Mouse (Mus musculus): Measurements from ENCODE around the gene Fam83g.
"Not testable (repeated sequence)": the region's sequence is repeated elsewhere in the genome, so short reads cannot be mapped to it uniquely, and the experiment has no call there.

Fam83g gene

DNA sequence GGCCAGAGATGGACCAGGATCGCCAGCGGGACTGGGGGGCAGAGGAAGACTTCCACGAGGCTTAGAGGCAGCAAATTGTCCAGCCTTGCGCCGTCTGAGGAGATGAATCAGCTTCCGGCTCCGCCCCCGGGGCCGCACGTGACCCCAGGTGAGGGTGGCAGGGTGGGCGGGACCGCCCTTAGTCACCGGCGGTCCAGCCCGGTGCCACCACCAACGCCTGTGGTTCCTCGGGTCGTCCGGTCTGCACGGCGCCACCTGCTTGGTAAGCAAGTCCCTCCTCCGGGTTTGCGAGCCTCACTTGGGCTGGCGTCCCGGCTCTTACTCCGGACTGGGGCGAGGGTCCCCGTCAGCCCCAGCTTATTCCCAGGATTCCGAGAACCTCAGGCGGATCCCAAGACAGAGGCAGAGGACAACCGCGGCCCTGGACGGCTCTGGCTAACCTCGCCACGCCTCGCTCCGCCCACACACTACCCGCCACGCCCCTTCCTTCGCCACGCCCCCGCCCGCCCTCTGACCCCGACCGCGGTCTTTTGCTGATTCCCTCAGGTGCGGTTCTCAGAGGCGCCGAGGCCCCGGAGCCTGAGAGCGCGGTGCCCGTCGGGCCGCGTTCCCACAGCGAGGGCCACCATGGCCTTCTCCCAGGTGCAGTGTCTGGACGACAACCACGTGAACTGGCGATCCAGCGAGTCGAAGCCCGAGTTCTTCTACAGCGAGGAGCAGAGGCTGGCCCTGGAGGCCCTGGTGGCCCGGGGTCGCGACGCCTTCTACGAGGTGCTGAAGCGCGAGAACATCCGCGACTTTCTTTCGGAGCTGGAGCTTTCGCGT is at the start of gene Fam83g:
Fam83g (plus strand) TSS at position 185 of the 825 bp plus-strand sequence.
- no peak for DNase-seq

GRCm38 (mm10) chr11:61636309-61636708 is 47.6 kb upstream of the Fam83g start:
- DNase-seq, result not testable (repeated sequence)

- DNase-seq, result no peak
Measured at GRCm38 (mm10) chr11:61637413-61637812, 46.5 kb upstream of the Fam83g start.

DNA sequence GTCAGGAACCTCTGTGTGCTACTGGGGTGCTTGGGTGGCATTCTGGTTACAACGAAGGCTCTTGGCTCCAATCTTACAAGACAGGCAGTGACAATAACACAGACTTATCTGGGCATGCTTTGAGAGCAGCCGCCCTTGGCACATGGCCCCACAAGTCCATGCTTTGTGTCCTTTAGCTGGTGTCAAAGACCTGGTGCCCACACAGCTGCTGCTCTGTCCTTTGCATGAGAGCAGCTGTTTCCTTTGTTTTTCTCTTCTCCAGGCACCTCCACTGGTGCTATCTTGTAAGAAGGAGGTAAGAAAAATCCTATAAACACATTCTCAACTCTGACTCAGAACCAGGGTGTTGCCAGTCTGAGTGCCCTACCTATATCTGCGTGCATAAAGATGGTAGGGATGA is 46.0 kb upstream of the Fam83g start:
- no peak for DNase-seq

DNA sequence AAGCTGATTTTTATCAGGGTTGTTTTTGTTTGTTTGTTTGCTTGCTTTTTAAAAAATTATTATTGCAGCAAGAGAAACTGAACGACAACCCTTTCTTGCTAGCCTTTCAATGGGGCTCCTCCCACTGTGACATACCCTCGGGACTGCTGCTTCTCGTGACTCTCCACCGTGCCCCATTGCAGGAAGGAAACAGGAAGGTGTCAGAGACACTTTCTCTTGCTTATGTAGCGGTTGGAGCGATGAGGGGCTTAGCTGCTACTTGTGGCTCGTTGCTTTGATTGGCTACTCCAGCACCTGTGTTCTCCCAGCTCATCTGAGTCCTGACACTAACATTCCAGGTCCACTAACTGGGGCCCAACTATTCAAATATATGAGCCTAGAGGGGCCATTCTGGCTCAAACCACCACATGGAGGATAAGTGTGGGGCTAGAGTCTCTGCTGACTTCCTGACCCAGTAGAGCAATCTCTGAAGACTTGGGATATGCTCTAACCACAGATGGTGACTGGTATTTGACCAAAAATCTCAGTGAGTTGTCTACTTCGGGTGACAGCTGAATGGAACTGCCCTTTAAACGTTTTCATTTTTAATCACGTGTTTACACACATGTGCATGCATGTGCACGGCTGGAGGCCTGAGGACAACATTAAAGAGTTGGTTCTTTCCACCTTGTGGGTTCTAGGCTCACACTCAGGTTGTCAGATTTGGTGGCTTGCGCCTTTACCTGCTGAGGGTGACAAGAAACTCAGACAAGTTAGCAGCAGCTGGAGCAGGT is 44.9 kb upstream of the Fam83g start:
- no peak for DNase-seq

DNA sequence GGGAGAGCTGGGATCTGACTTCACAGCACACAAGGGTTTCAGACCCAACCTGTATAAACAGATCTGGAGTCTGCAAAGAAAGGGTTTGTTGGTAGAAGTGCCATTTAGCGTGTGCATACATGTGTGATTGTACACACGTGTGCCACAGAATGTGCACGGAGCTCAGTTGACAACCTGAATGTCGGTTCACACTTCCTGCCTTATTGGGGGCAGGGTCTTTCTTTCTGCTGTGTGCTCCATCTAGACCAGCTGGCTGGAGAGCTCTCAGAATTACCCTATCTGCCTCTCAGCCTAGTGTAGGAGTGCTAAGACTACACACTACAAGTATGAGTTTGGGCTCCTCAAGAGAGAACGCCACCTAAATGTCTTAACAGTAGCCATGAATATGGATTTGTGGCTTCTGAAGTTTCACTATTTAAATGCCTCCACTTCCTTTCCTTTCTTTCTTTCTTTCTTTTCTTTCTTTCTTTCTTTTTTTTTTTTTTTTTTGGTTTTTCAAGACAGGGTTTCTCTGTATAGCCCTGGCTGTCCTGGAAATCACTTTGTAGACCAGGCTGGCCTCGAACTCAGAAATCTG is 44.2 kb upstream of the Fam83g start:
- no peak for DNase-seq

GRCm38 (mm10) chr11:61640585-61640984 is 43.3 kb upstream of the Fam83g start:
- not testable (repeated sequence) for DNase-seq

- no peak for DNase-seq
Measured at GRCm38 (mm10) chr11:61642106-61642505, 41.8 kb upstream of the Fam83g start.

- DNase-seq, result no peak
Measured at GRCm38 (mm10) chr11:61643184-61643961, 40.5 kb upstream of the Fam83g start.

DNA sequence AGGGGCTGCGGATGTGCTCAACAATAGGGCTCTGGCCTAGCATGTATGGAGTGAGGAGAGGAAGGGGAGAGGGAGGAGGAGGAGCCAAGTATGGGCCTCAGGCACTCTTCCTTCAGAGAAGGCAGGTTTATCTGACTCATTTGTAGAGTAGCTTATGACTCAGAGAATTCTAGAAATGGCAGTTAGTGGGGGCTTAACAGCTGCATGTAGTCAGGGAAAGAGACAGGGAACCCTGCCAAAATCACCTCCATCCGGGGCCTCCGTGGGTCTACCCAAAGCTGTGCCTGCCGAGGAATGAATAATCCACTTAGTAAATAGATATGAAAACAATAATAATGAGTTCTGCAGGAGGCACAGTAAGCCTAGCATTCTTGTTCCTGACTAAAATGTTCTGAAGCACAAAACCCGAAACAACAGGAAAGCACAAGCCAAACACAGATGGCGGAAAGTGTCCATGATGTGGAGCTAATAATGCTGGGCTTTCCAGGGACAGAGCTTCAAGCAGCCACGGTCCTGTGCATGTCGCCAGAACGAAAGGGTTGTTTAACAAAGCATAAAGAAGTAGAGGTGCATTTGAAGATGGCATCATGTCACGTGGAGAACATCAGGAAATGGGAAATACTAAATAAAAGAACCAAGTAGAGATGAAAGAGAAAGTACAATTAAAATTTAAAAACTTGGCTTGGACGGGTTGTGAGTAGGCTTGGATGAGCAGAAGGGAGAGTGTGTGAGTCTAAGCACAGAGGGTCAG is 39.1 kb upstream of the Fam83g start:
- DNase-seq, result no peak

- no peak for DNase-seq
Measured at GRCm38 (mm10) chr11:61645357-61645857, 38.5 kb upstream of the Fam83g start.

- DNase-seq, result no peak
Measured at GRCm38 (mm10) chr11:61646499-61647039, 37.3 kb upstream of the Fam83g start.

- no peak for DNase-seq
Measured at GRCm38 (mm10) chr11:61647110-61647910, 36.6 kb upstream of the Fam83g start.

GRCm38 (mm10) chr11:61647956-61648748 is 35.7 kb upstream of the Fam83g start:
- no peak for DNase-seq

DNA sequence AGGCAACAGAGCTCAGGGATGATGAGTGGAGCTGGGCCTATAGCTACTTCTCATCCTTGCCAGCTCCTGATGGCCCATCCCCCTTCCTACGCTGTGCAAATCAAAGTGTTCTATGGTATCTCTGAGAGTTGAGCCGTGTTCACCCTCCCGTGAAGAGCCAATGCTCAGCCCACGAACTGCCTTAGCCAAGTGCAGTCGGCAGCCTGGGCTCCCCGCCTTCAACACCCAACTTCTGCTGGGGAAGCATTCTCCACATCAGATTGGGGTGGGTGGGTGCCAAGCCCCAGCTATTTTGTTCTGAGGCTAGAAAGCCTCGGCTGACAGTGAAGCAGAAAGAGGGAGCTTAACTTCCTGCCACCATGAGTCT is 35.2 kb upstream of the Fam83g start:
- no peak for DNase-seq

DNA sequence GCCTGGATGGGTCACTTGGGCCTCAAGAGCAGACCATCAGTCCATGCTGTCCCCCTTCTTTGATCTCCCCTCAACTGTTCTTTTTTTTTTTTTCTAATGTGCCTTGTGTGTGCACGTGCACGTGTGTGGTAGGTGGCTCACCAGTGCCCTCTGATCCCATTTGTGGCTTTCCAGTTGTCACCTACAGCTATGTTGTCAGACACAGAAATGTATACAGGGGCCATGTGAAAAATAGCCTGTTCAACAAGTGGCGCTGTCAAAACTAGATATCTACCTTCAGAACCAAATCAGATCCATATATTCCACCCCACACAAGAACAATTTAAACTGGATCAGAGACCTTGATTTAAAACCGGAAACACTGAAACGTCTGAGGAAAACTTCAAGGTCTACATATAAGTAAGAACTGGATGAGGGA is 34.7 kb upstream of the Fam83g start:
- DNase-seq, result no peak

GRCm38 (mm10) chr11:61649626-61650025 is 34.3 kb upstream of the Fam83g start:
- no peak for DNase-seq

GRCm38 (mm10) chr11:61650470-61651265 is 33.2 kb upstream of the Fam83g start:
- no peak for DNase-seq

DNA sequence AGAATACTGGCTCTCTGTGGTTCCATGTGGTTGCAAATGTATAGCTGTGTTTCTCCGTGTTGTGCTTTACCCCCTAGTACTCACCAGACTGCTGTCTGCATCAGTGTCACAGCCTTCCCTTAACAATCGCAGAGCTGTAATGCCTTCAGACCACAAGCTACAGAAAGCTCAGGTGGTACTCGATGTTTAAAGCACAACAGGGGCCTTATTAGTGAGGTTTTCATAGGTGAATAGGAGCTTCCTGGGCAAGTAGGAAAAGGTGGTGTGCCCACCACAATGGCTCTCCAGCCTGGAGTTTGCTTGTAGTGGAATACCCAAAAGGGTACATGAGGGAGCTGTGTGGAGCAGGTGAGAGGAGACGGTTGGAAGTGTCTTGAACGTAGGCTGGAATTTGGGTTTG is 31.7 kb upstream of the Fam83g start:
- DNase-seq, result no peak

All from cerebellum, adult 9-11 months (tissue).